Mouse (Mus musculus): ENCODE data around the gene 1500011B03Rik. TPM values are rescaled to one million over a fixed set of nuclear protein-coding genes. Genes with fewer than 3 reads are reported as not detected.
"Not testable (repeated sequence)": the region's sequence is repeated elsewhere in the genome, so short reads cannot be mapped to it uniquely, and the experiment has no call there.

The 1500011B03Rik gene
- polyA plus RNA-seq, 1 experiment, result 51.7 TPM

DNA sequence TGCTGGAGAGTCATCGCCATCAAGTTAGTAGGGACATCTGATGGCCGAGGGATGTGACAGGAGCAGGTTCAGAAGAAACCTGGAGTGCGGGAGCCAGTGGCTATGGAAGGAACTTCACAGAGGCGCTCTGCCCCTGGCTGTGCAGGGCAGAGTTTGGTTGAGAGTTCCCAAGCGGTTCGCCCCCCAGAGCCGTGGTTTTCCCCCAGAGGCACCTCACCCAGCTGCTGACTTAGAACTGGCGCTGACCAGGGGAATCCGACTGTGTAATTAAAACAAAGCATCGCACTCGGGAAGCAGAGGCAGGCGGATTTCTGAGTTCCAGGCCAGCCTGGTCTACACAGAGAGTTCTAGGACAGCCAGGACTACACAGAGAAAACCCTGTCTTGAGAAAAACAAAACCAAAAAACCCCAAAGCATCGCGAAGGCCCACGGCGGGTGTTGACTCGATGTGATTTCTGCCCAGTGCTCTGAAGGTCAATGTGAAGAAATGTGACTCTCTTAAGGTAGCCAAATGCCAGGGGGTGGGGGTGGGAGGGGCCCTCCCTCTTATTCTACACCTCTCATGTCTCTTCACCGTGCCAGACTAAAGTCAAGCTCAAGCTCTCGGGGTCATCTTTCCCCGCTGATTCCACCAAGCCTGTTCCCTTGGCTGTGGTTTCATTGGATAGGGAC, 28.4 kb upstream of the 1500011B03Rik start:
- TF ChIP-seq POLR2A (IDR thresholded peaks at IDR 0.05; ENCODE audit: control insufficient read depth, low read depth, low read length) (no peak), CTCF (IDR thresholded peaks at IDR 0.05; ENCODE audit: control insufficient read depth, insufficient read depth, insufficient replicate concordance, low read depth, low read length) (no peak)
- Histone ChIP-seq H3K27me3 (ENCODE audit: control insufficient read depth, insufficient read depth, low read length) (no peaks in the 10 kb centered on the region), H3K36me3 (ENCODE audit: control insufficient read depth, insufficient read depth, low read length) (no peaks in the 10 kb centered on the region), H3K27ac (ENCODE audit: control insufficient read depth, insufficient read depth, low read depth, low read length) (peak overlapping the region; percentile 43), H3K4me1 (ENCODE audit: control insufficient read depth, insufficient read depth, low read length) (peaks cover 13% of the 10 kb centered on the region), H3K4me3 (ENCODE audit: control insufficient read depth, low read depth, low read length) (no peak overlapping the region)

DNA sequence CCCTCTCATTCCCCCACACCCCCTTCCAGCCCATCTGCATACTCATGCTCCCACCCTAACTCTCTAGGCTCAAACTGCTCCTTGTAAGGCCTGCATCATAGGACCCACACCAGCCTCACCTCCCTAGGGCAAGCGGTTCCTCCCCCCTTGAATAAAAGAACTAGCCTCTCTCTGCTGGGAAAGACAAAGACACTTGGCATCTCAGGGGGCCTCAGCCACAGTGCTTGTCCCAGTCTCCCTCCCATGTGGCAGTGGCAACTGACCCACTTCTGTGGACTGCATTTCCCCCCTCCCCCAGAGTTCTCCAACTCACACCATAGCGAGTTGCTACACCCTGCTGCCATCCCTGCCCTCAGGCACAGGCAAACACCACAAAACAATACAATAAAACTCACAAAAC, 21.1 kb upstream of the 1500011B03Rik start:
- H3K27ac ChIP-seq (ENCODE audit: control insufficient read depth, insufficient read depth, low read depth, low read length), result not testable (repeated sequence)

GRCm38 (mm10) chr5:114842674-114843073, 19.4 kb upstream of the 1500011B03Rik start:
- Histone ChIP-seq H3K27me3 (ENCODE audit: control insufficient read depth, insufficient read depth, low read length) (no peaks in the 10 kb centered on the region), H3K36me3 (ENCODE audit: control insufficient read depth, insufficient read depth, low read length) (no peaks in the 10 kb centered on the region; the same call in 1 of the 2 replicates)

More for the DNA sequence above, 21.1 kb upstream of the 1500011B03Rik start:
- H3K4me1 ChIP-seq (ENCODE audit: control insufficient read depth, insufficient read depth, low read length); H3K27me3 ChIP-seq (ENCODE audit: control insufficient read depth, insufficient read depth, low read length); H3K4me3 ChIP-seq (ENCODE audit: control insufficient read depth, low read depth, low read length); H3K36me3 ChIP-seq (ENCODE audit: control insufficient read depth, insufficient read depth, low read length): not testable (repeated sequence)

GRCm38 (mm10) chr5:114842155-114842554, 18.9 kb upstream of the 1500011B03Rik start:
- H3K4me3 ChIP-seq (ENCODE audit: control insufficient read depth, low read depth, low read length); H3K36me3 ChIP-seq (ENCODE audit: control insufficient read depth, insufficient read depth, low read length); H3K27me3 ChIP-seq (ENCODE audit: control insufficient read depth, insufficient read depth, low read length); H3K4me1 ChIP-seq (ENCODE audit: control insufficient read depth, insufficient read depth, low read length); H3K27ac ChIP-seq (ENCODE audit: control insufficient read depth, insufficient read depth, low read depth, low read length): not testable (repeated sequence)

More at GRCm38 (mm10) chr5:114842674-114843073, 19.4 kb upstream of the 1500011B03Rik start:
- no peaks in the 10 kb centered on the region for H3K4me1 ChIP-seq (ENCODE audit: control insufficient read depth, insufficient read depth, low read length)
- TF ChIP-seq CTCF (IDR thresholded peaks at IDR 0.05; ENCODE audit: control insufficient read depth, insufficient read depth, insufficient replicate concordance, low read depth, low read length), result no peak
- TF ChIP-seq POLR2A (IDR thresholded peaks at IDR 0.05; ENCODE audit: control insufficient read depth, low read depth, low read length), result no peak
- no peak overlapping the region for H3K27ac ChIP-seq (ENCODE audit: control insufficient read depth, insufficient read depth, low read depth, low read length)
- H3K4me3 ChIP-seq (ENCODE audit: control insufficient read depth, low read depth, low read length), result no peak overlapping the region

DNA sequence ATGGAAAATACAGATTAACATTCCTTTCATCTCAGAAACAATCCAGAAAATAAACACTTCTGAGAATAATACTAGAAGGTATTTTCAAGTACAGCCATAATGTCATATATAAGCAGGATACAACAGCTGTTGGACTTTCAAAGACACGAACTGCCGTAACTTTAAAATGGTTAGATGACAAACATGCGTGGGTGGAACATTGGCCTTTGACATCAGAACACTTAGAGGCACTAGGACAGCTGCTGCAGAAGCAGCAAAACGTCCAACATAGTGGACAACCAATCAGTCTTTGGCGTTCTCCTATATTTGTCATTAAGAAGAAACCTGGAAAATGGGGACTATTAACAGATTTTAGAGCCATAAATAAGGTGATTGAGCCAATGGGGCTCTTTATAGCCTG, 17.2 kb upstream of the 1500011B03Rik start:
- H3K36me3 ChIP-seq (ENCODE audit: control insufficient read depth, insufficient read depth, low read length); H3K27ac ChIP-seq (ENCODE audit: control insufficient read depth, insufficient read depth, low read depth, low read length); H3K27me3 ChIP-seq (ENCODE audit: control insufficient read depth, insufficient read depth, low read length): not testable (repeated sequence)

DNA sequence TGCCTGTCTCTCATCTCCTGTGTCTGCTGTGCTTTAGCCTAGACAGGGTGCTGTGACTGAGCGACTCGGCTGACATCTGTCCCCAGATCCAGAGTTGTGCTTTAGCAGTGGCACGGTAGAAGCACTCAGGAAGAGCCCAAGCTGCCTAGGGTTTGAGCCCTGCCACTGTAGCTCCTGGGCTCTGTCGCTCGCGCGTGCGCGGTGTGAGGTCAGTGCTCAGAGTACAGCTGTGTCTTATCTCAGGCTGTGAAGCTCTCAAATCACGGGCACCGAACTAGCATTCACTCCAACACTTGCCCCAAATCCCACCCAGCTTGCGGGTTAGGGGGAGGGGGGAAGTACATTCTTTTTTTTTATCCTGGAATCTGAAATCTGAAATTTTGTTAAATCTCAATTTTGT, 13.6 kb upstream of the 1500011B03Rik start:
- Histone ChIP-seq H3K36me3 (ENCODE audit: control insufficient read depth, insufficient read depth, low read length) (no peaks in the 10 kb centered on the region; the same call in 1 of the 2 replicates), H3K4me1 (ENCODE audit: control insufficient read depth, insufficient read depth, low read length) (no peaks in the 10 kb centered on the region; the same call in 1 of the 2 replicates), H3K27me3 (ENCODE audit: control insufficient read depth, insufficient read depth, low read length) (no peaks in the 10 kb centered on the region), H3K4me3 (ENCODE audit: control insufficient read depth, low read depth, low read length) (no peak overlapping the region), H3K27ac (ENCODE audit: control insufficient read depth, insufficient read depth, low read depth, low read length) (no peak overlapping the region)
- TF ChIP-seq POLR2A (IDR thresholded peaks at IDR 0.05; ENCODE audit: control insufficient read depth, low read depth, low read length), result no peak
- TF ChIP-seq CTCF (IDR thresholded peaks at IDR 0.05; ENCODE audit: control insufficient read depth, insufficient read depth, insufficient replicate concordance, low read depth, low read length), result no peak

More for the DNA sequence above, 17.2 kb upstream of the 1500011B03Rik start:
- H3K4me1 ChIP-seq (ENCODE audit: control insufficient read depth, insufficient read depth, low read length); H3K4me3 ChIP-seq (ENCODE audit: control insufficient read depth, low read depth, low read length): not testable (repeated sequence)

GRCm38 (mm10) chr5:114829740-114830139, 6.5 kb upstream of the 1500011B03Rik start:
- no peak overlapping the region for H3K27ac ChIP-seq (ENCODE audit: control insufficient read depth, insufficient read depth, low read depth, low read length)
- no peak overlapping the region for H3K4me3 ChIP-seq (ENCODE audit: control insufficient read depth, low read depth, low read length)
- H3K27me3 ChIP-seq (ENCODE audit: control insufficient read depth, insufficient read depth, low read length), result no peaks in the 10 kb centered on the region
- no peak for TF ChIP-seq POLR2A (IDR thresholded peaks at IDR 0.05; ENCODE audit: control insufficient read depth, low read depth, low read length)
- TF ChIP-seq CTCF (IDR thresholded peaks at IDR 0.05; ENCODE audit: control insufficient read depth, insufficient read depth, insufficient replicate concordance, low read depth, low read length), result no peak
- H3K36me3 ChIP-seq (ENCODE audit: control insufficient read depth, insufficient read depth, low read length), result no peaks in the 10 kb centered on the region
- H3K4me1 ChIP-seq (ENCODE audit: control insufficient read depth, insufficient read depth, low read length), result peaks cover 13% of the 10 kb centered on the region

- Histone ChIP-seq H3K27me3 (ENCODE audit: control insufficient read depth, insufficient read depth, low read length) (no peaks in the 10 kb centered on the region), H3K4me3 (ENCODE audit: control insufficient read depth, low read depth, low read length) (no peak overlapping the region), H3K27ac (ENCODE audit: control insufficient read depth, insufficient read depth, low read depth, low read length) (no peak overlapping the region), H3K4me1 (ENCODE audit: control insufficient read depth, insufficient read depth, low read length) (peaks cover 18% of the 10 kb centered on the region), H3K36me3 (ENCODE audit: control insufficient read depth, insufficient read depth, low read length) (no peaks in the 10 kb centered on the region)
- no peak for TF ChIP-seq POLR2A (IDR thresholded peaks at IDR 0.05; ENCODE audit: control insufficient read depth, low read depth, low read length)
These were observed 4.2 kb upstream of the 1500011B03Rik start for GRCm38 (mm10) chr5:114827427-114827826.

All from testis, adult 2 months (tissue).